Mouse (Mus musculus) thymus, postnatal 14 days (tissue): ENCODE results near the gene Klra8.
"Not testable (repeated sequence)": the region's sequence is repeated elsewhere in the genome, so short reads cannot be mapped to it uniquely, and the experiment has no call there.

Experiments used
- DNase-seq: peaks from one replicate; pipeline ENCODE4 v3.0.0; 2021

Gene Klra8

DNA sequence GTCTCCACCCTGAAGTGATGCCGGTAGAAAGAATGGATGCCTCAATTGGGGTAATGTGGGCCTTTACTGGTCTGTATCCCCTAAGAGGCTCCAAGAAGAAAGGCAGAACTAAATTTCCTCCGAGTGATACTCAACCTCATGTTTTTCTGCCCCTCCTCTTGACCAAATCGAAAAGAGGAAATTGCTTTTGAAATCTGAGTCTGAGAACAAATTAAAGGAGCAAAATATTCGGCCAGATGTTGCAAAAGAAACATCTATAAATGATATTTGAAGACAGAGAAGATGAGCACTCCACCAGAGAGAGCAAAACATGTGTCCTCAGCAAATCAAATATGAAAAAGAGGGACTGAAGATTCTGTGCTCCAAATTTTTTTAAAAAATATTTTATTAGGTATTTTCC is at the start of gene Klra8:
Gene Klra8, minus strand, starts transcription at position 101 of the 400 bp plus-strand sequence.
- DNase-seq = not testable (repeated sequence)

DNA sequence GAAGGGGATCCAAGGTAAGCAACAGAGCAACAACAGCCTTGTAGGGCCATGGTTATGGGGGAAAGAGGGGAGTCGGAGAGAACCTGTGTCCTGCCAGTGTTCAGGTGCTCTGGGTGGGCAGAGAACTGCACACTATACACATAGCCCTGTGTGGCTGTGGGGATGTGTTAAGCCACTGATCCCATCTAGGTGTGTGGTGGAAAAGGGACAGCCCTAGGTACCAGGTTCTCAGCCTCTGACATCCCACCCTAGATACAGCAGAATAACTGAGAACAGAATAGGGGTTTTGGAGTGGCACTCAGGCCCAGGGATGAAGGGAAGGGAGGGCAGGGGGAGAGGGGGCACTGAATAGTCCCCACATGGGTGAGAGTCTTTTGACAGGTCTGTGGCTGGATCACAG is 19.2 kb downstream of the Klra8 start:
- no peak for DNase-seq

DNA sequence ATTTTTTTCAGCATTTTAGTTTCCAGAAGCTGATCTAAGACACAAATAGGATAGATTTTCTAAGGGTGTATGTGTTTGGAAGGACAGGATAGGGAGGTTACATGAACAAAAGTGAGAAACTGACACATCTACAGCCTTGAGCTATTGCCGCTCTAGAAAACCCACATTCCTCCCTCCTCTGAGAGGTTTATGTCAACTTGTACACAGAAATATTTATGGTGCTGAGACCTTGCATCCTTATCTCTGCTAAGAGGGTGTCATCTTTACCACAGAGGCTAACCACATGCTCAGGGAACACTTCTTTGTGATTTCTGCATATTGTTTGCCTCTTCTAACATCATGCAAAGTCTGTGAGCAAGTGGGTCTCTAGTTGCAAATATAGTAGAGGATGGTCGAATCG is 27.0 kb downstream of the Klra8 start:
- not testable (repeated sequence) for DNase-seq

DNA sequence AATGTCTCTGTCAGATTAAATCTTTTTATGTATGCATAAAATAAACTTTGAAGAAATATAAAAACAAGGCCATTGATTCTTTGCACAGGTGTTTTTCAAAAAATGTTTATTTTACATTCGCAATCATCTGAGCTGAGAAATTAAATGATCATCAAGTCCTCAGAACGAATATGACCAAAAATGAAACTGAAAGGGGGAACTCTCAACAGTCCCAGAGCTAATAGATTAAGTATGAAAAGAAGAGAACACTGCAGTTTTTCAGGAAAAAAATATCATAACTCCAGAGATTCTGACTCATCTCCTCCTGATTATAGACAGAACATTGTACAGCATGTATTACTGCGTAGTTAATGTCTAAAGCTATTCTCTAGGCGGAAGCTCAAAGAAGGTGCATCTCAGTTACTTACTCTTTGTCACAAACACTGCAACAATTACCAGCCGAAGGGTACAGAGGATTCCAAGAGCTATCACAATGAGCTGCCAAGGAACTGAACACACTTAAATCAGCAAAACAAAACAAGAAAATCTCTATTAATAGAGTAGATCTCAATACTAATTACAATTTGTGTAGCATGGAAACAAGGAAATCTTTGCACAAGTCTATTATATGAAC is 37.3 kb downstream of the Klra8 start:
- DNase-seq = no peak

DNA sequence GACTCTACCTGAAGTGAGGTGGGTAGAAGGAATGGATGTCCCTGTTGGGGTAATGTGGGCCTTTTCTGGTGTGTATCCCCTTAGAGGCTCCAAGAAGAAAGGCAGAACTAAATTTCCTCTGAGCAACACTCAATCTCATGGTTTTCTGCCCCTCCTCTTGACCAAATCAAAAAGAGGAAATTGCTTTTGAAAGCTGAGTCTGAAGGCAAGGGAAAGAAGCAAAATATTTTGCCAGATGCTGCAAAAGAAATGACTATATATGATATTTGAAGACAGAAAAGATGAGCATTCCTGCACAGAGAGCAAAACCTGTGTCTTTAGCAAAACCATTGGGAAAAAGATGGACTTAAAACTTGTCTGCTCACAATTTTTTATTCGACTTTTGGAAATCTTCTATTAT is 62.5 kb downstream of the Klra8 start, which contains the start of gene Klra4:
Gene Klra4, minus strand, starts transcription at position 101 of the 400 bp plus-strand sequence.
- DNase-seq = not testable (repeated sequence)
